Mouse (Mus musculus): ENCODE data around the gene Ces5a. TPM values are rescaled to one million over a fixed set of nuclear protein-coding genes. Genes with fewer than 3 reads are reported as not detected.
"Not testable (repeated sequence)": the region's sequence is repeated elsewhere in the genome, so short reads cannot be mapped to it uniquely, and the experiment has no call there.

Gene Ces5a
- polyA plus RNA-seq, 1 experiment from 2014 or later, result 0.25 TPM

DNA sequence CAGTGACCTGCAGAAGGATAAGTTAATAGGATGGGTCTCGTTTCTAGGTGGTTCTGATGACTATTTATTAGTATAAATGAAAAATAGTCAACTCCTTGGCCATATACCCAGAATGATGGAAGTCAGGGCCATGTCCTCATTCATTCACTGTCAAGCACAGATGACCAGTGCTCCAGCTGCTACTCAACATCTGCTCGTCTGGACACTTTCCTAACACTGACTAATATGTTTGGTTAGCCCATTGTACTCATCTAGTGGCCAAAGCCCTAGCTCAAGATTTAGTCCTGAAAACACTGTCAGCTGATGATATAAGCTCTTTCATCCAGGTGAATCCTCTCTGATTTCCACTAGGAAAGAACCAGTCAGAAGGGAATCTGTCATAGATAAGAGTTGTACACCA lies 24.1 kb upstream of the Ces5a start:
- no peak for ATAC-seq (replicated peaks)
- H3K27ac ChIP-seq, result no peak overlapping the region
- H3K4me2 ChIP-seq, result no peak overlapping the region
- no peaks in the 10 kb centered on the region for H3K36me3 ChIP-seq (replicated peaks)
- H3K9me3 ChIP-seq, result no peaks in the 10 kb centered on the region
- WGBS, result 84% methylated on average over 2 of the region's 2 CpGs
- H3K27me3 ChIP-seq (replicated peaks), result no peaks in the 10 kb centered on the region
- no peak overlapping the region for H3K4me3 ChIP-seq
- H3K4me1 ChIP-seq, result peaks cover 3% of the 10 kb centered on the region; the same call in 1 of the 2 replicates
- H3K9ac ChIP-seq, result no peak overlapping the region

DNA sequence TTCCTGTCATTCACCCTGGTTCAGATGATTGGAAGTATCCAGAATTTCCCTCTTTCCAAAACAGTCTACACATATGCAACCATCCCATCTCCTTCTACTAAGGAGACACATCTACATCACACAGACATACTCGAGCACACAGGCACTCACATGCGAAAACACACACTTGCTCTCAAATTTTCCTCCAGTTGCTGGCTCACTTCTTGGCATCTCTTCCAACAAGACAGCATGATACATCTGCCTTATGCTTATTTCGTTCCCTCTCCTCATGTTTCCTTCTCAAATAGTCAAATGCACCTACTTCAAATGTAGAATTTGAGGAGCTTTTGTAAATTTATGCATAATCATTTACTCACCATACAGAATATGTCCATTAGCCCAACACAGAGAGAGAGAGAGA lies 33.0 kb downstream of the Ces5a start:
- H3K4me1 ChIP-seq, result peaks cover 4% of the 10 kb centered on the region; the same call in 1 of the 2 replicates
- no peaks in the 10 kb centered on the region for H3K27me3 ChIP-seq (replicated peaks)
- ATAC-seq (replicated peaks), result no peak
- H3K9me3 ChIP-seq, result no peaks in the 10 kb centered on the region
- H3K4me2 ChIP-seq, result no peak overlapping the region
- no peak overlapping the region for H3K4me3 ChIP-seq
- WGBS, result 93% methylated on average over 3 of the region's 3 CpGs
- no peaks in the 10 kb centered on the region for H3K36me3 ChIP-seq (replicated peaks)
- H3K27ac ChIP-seq, result no peak overlapping the region
- H3K9ac ChIP-seq, result no peak overlapping the region

DNA sequence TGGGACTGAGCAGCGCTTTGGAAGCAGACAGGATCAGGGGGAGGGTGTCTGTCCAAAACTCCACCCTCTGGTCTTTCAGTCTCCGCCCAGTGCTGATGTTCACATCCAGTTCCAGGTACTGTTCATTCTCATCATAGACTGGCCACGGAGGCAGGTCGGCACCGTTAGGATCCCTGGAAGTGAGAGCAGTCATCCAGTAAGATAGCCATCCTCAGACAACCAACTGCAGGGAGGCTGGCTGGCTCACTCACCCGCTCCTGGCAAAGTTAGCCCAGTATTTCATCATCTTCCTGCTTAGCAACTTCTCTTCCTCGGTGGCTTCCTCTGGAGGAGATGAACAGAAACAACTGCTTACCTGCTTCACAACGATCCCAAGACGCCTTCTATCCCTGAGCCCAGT lies 36.2 kb downstream of the Ces5a start:
- H3K36me3 ChIP-seq (replicated peaks), result no peaks in the 10 kb centered on the region
- H3K4me1 ChIP-seq, result peaks cover 4% of the 10 kb centered on the region; the same call in 1 of the 2 replicates
- no peak overlapping the region for H3K4me3 ChIP-seq
- H3K9me3 ChIP-seq, result no peaks in the 10 kb centered on the region
- H3K27ac ChIP-seq, result no peak overlapping the region
- H3K4me2 ChIP-seq, result peak overlapping the region; percentile 10; the same call in 1 of the 2 replicates
- 30% methylated on average over 9 of the region's 9 CpGs for WGBS
- H3K27me3 ChIP-seq (replicated peaks), result no peaks in the 10 kb centered on the region
- H3K9ac ChIP-seq, result no peak overlapping the region
- no peak for ATAC-seq (replicated peaks)

DNA sequence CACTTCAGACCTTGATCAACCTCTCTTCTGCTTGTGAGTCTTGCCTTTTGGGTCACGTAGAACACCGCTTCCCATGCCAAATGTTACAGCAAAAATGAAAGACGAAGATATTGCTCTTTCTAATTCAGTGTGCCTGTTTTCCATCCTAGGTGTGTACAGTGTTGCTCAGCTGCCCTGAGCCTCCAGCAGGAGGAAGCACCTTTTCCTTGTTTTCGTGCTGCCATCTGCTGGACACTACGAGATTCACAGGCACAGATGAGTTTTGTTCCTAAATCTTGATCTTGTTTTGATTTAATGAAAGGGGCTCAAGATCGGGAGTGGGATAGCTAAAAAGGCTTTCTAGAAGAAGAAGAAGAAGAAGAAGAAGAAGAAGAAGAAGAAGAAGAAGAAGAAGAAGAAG lies 40.3 kb downstream of the Ces5a start:
- H3K27me3 ChIP-seq (replicated peaks), result no peaks in the 10 kb centered on the region
- peaks cover 4% of the 10 kb centered on the region; the same call in 1 of the 2 replicates for H3K4me1 ChIP-seq
- no peaks in the 10 kb centered on the region for H3K9me3 ChIP-seq
- 24% methylated on average over 6 of the region's 6 CpGs for WGBS
- no peak for ATAC-seq (replicated peaks)
- H3K4me3 ChIP-seq, result no peak overlapping the region
- H3K27ac ChIP-seq, result no peak overlapping the region
- H3K4me2 ChIP-seq, result no peak overlapping the region
- H3K9ac ChIP-seq, result no peak overlapping the region
- H3K36me3 ChIP-seq (replicated peaks), result no peaks in the 10 kb centered on the region

DNA sequence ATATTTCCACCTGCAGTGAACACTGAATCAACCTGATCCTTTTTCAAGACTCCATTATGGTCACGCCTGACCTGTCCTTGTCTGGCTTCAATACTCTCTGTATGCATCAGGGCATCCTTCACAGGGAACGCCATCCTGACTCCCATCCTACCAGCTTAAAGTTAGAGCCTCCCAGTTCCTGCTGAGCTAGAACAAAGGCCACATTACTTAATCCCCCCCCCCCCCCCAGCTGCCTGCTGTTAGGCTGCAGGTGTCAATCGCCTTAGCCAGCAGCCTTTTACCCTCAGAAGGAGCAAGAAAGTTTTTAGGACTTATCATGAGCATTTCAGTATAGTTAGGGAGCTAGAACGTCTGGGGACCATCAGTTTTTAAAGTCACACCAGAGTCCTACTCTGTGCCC lies 46.9 kb downstream of the Ces5a start:
- Histone ChIP-seq H3K36me3 (replicated peaks) (no peaks in the 10 kb centered on the region), H3K27ac (no peak overlapping the region), H3K4me1 (0 out of 2 replicates have a peak, but pooled peaks cover 3% of the 10 kb centered on the region), H3K27me3 (replicated peaks) (no peaks in the 10 kb centered on the region), H3K9me3 (no peaks in the 10 kb centered on the region), H3K9ac (no peak overlapping the region), H3K4me2 (no peak overlapping the region), H3K4me3 (no peak overlapping the region)
- WGBS, result 1% methylated on average over 4 of the region's 4 CpGs
- ATAC-seq (replicated peaks), result no peak

DNA sequence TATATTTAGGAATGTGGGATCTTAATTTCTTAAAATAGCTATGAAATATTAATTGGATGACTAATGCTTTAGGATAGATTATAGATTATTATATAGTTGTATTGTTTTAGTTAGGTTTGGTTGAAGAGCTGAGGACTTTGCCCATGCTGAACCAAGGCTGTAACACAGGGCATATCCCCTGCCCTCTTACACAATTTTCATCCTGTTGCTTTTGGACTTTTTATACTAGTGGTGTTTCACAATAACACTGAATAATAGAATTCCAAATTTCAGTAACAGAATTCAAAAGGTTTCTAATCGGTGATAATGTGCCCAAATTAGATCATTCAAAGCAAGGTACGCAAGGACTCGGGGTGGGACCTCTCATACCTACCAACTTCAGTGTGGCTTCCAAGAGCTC lies 57.4 kb downstream of the Ces5a start:
- H3K9me3 ChIP-seq, result no peaks in the 10 kb centered on the region
- H3K4me3 ChIP-seq, result no peak overlapping the region
- H3K27me3 ChIP-seq (replicated peaks), result no peaks in the 10 kb centered on the region
- H3K36me3 ChIP-seq (replicated peaks), result no peaks in the 10 kb centered on the region
- no peaks in the 10 kb centered on the region for H3K4me1 ChIP-seq
- H3K4me2 ChIP-seq, result no peak overlapping the region
- no peak overlapping the region for H3K27ac ChIP-seq
- H3K9ac ChIP-seq, result no peak overlapping the region
- no peak for ATAC-seq (replicated peaks)
- WGBS, result 96% methylated on average over 3 of the region's 3 CpGs

DNA sequence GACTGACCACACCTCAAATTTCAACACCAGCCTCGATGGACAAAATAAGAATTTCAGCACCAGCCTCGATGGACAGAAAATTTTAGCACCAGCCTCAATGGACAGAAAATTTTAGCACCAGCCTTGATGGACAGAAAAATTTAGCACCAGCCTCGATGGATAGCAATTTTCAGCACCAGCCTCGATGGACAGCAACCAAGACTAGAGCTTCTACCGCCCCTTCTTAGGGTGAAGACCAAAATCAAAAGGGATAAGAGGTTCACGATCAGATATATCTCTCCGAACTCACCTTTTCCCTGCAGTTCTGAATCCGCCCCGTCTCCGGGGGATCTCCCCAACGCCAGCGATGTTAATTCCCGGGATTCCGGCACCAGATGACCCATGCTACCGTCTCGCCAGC lies 65.9 kb downstream of the Ces5a start:
- H3K4me1 ChIP-seq; ATAC-seq (replicated peaks); H3K27me3 ChIP-seq (replicated peaks); H3K27ac ChIP-seq; H3K4me3 ChIP-seq; H3K4me2 ChIP-seq; H3K9ac ChIP-seq; H3K9me3 ChIP-seq; H3K36me3 ChIP-seq (replicated peaks): not testable (repeated sequence)
- WGBS, result 88% methylated on average over 16 of the region's 16 CpGs

DNA sequence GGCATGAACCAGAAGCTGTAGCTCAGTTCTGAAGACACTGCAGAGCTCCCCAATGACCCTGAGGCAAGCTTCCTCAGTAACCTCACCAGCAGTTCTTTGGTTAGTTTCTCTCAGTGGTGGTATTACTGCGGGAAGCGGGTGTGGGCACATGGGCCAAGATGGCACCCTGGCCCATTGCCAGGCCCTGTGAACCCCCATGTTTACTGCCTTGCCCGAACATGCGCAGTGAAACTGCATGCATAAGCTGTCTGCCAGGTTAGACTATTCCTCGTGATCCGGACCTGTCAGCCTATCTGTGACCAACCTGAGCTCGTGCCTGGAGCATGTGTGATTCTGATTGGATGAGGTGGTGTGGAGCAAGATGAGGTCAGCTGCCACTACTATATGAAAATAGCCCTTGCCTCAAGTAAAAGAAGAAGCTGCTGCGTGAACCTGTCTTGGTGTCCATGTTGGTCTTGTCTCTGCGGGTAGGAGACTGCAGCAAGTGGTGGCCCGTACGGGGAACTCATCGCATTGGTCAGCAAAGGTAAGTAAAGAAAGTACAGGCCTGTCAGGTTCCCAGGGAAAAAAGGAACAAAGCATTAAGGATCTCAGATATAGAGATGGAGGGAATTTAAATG lies 81.3 kb downstream of the Ces5a start:
- Histone ChIP-seq H3K9me3 (no peaks in the 10 kb centered on the region), H3K27me3 (replicated peaks) (no peaks in the 10 kb centered on the region), H3K4me1 (no peaks in the 10 kb centered on the region), H3K9ac (no peak overlapping the region), H3K36me3 (replicated peaks) (no peaks in the 10 kb centered on the region), H3K4me3 (no peak overlapping the region), H3K4me2 (no peak overlapping the region), H3K27ac (no peak overlapping the region)
- no peak for ATAC-seq (replicated peaks)
- WGBS, result 94% methylated on average over 12 of the region's 12 CpGs

Other genes starting within 250 kb of the Ces5a start
- gene Ces1g, start 198.5 kb downstream of the Ces5a start, polyA plus RNA-seq (2015; fragmentation: Nextera tagmentation; extraction: Ambion mirVana), result not detected in 2 replicates
- not detected in 2 replicates for gene Ces1h, start 156.1 kb downstream of the Ces5a start, polyA plus RNA-seq (2015; fragmentation: Nextera tagmentation; extraction: Ambion mirVana)

All from midbrain, embryonic 15.5 days (tissue).